In the genomic region with DNA sequence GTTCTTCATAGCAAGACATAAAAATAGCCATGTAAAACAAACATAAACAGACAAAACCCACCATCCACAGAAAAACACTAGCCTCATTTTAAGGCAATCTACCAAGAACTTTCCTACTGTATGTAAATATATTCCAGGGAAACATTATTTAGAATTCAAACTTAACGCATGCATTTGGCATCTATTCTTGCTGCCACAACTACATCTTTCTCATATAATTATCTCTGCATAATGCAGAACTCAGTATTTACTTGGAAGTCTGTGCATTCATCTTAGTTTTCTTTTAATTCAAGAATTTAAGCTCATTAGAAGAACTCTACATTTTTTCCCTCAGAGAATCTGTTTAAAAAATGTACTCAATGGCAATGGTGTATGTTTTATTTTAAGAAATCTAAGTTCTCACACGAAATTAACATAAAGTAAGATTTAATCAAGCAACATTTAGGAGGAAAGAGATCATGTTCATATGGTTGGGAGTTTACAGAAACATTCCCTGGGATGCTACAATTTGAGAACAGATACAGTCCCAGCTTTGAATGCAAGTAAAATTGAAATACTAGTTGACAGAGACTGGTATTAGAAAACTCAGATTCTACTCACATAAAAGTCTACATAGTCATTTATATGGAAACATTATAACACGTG, we compare ENCODE assay signal across 21 mouse cellular contexts.
DNase-seq lines count a peak whose midpoint lies in the region; ATAC-seq and TF ChIP-seq lines count a peak whose summit lies in the region.
"Had no signal": no experiment of that assay in that cellular context is flagged by ENCODE, and none has a peak within 500 bp of the region (broad histone marks: within the 10 kb centered on the region; RNA-seq: fewer than 3 reads in every experiment).

No protein-coding gene starts in this region.

- H3K4me1 ChIP-seq in forebrain, postnatal 0 days (ENCODE audit: insufficient read depth), result no peaks in the 10 kb centered on the region
- no peaks in the 10 kb centered on the region for H3K4me1 ChIP-seq in forebrain, embryonic 11.5 days (replicated peaks; ENCODE audit: control insufficient read depth, insufficient read depth, low read length)
- H3K4me1 ChIP-seq: embryonic facial prominence, embryonic 13.5 days; embryonic facial prominence, embryonic 15.5 days had no signal

- TF ChIP-seq CTCF in forebrain, postnatal 0 days (IDR thresholded peaks at IDR 0.05; ENCODE audit: low read depth), result no peak
- no peak for TF ChIP-seq CTCF in brain, embryonic 14.5 days (IDR thresholded peaks at IDR 0.05; ENCODE audit: borderline replicate concordance, extremely low read depth, insufficient read depth, insufficient read length)
- TF ChIP-seq CTCF in left cerebral cortex, adult 2 months (IDR thresholded peaks at IDR 0.05), result no peak

- H3K9ac ChIP-seq in forebrain, postnatal 0 days, result no peak overlapping the region
- H3K9ac ChIP-seq in forebrain, embryonic 11.5 days (ENCODE audit: low read length), result no peak overlapping the region
- H3K9ac ChIP-seq: embryonic facial prominence, embryonic 13.5 days; embryonic facial prominence, embryonic 15.5 days had no signal

- ATAC-seq in forebrain, postnatal 0 days, result peak; percentile 71
- no peak for ATAC-seq in forebrain, embryonic 11.5 days (replicated peaks; ENCODE audit: low FRiP score)
- ATAC-seq: forebrain, embryonic 14.5 days had no signal

- H3K27me3 ChIP-seq in forebrain, postnatal 0 days (ENCODE audit: insufficient read depth, low read length), result no peaks in the 10 kb centered on the region
- no peaks in the 10 kb centered on the region for H3K27me3 ChIP-seq in forebrain, embryonic 11.5 days (ENCODE audit: control insufficient read depth, insufficient read depth, low read length)
- H3K27me3 ChIP-seq: embryonic facial prominence, embryonic 13.5 days; embryonic facial prominence, embryonic 15.5 days had no signal

- intact Hi-C loops in left cerebral cortex, adult 2 months (cut with DNase I), result no loop called here

- WGBS in forebrain, postnatal 0 days, result 48% methylated on average over 3 of the region's 3 CpGs
- 75% methylated on average over 3 of the region's 3 CpGs for whole genome bisulfite sequencing in forebrain, embryonic 11.5 days

- no peak overlapping the region for H3K4me2 ChIP-seq in forebrain, postnatal 0 days (ENCODE audit: low read depth)
- H3K4me2 ChIP-seq in forebrain, embryonic 11.5 days (ENCODE audit: low read depth, low read length, severe bottlenecking), result no peak overlapping the region
- H3K4me2 ChIP-seq: embryonic facial prominence, embryonic 13.5 days; embryonic facial prominence, embryonic 15.5 days had no signal

- H3K27ac ChIP-seq in forebrain, postnatal 0 days (ENCODE audit: low read depth, low read length), result no peak overlapping the region
- no peak overlapping the region for H3K27ac ChIP-seq in forebrain, embryonic 11.5 days (ENCODE audit: low read depth, low read length)
- H3K27ac ChIP-seq in left cerebral cortex, adult 2 months, result no peak overlapping the region
- H3K27ac ChIP-seq: embryonic facial prominence, embryonic 13.5 days; embryonic facial prominence, embryonic 15.5 days; forebrain, embryonic 10.5 days had no signal

- no peaks in the 10 kb centered on the region for H3K9me3 ChIP-seq in forebrain, postnatal 0 days (ENCODE audit: low read length)
- H3K9me3 ChIP-seq in forebrain, embryonic 11.5 days (ENCODE audit: control insufficient read depth, low read length), result no peaks in the 10 kb centered on the region
- H3K9me3 ChIP-seq: embryonic facial prominence, embryonic 13.5 days; embryonic facial prominence, embryonic 15.5 days; forebrain, embryonic 10.5 days had no signal

- TF ChIP-seq POLR2A in brain, embryonic 14.5 days (IDR thresholded peaks at IDR 0.05; ENCODE audit: borderline replicate concordance, extremely low read depth, insufficient read depth, insufficient read length, poor library complexity, severe bottlenecking), result no peak

- DNase-seq in forebrain, postnatal 0 days, result peak; percentile 45
- no peak for DNase-seq in forebrain, embryonic 11.5 days (ENCODE audit: low spot score)
- peak; percentile 13 for DNase-seq in brain, adult 2 months (ENCODE audit: low read depth, low spot score)
- DNase-seq in brain, embryonic 14.5 days (ENCODE audit: low read depth), result peak; percentile 5
- no peak for DNase-seq in left cerebral cortex, adult 2 months (ENCODE audit: extremely low spot score in 1 of 2, low spot score in 2 of 2)
- DNase-seq in layer of hippocampus, adult 9-11 months, result no peak
- DNase-seq: adrenal gland, adult 2 months; adrenal gland, postnatal 10 days; adrenal gland, postnatal 25 days; cerebellum, adult 11 months; cerebellum, adult 18-20 months; cerebellum, adult 8-10 months; cerebellum, adult 9-11 months; cerebellum, postnatal 14 days; cerebellum, postnatal 36 days; embryo, embryonic 11 days had no signal

- no peak overlapping the region for H3K4me3 ChIP-seq in forebrain, postnatal 0 days (ENCODE audit: low read depth, low read length)
- no peak overlapping the region for H3K4me3 ChIP-seq in forebrain, embryonic 11.5 days (ENCODE audit: low read depth, low read length)
- no peak overlapping the region for H3K4me3 ChIP-seq in left cerebral cortex, adult 2 months
- H3K4me3 ChIP-seq: embryonic facial prominence, embryonic 13.5 days; embryonic facial prominence, embryonic 15.5 days; erythroblast, embryonic 14.5 days; forebrain, embryonic 10.5 days had no signal

- H3K36me3 ChIP-seq in forebrain, postnatal 0 days (ENCODE audit: insufficient read depth), result no peaks in the 10 kb centered on the region
- no peaks in the 10 kb centered on the region for H3K36me3 ChIP-seq in forebrain, embryonic 11.5 days (ENCODE audit: control insufficient read depth, insufficient read depth, low read length)
- H3K36me3 ChIP-seq: embryonic facial prominence, embryonic 13.5 days; embryonic facial prominence, embryonic 15.5 days; forebrain, embryonic 10.5 days had no signal

Comparison
In these comparisons a context has a peak if more than half of its experiments do, and no peak if none do; other contexts are left out.
1. DNase-seq: peak in forebrain, postnatal 0 days (single experiment), brain, adult 2 months (single experiment) and brain, embryonic 14.5 days (single experiment); none in forebrain, embryonic 11.5 days (single experiment), left cerebral cortex, adult 2 months (0 of 2) and layer of hippocampus, adult 9-11 months (single experiment).